Mouse (Mus musculus): ENCODE measurements at regions not wholly inside any gene's neighbourhood (a gene's known extent, or its start where the extent isn't known, plus 50 kb on each side); places are given as distances from the start of the nearest gene placed in this dataset.
A peak's percentile ranks its signal among the peaks of the same experiment; 100 is the strongest.

DNA sequence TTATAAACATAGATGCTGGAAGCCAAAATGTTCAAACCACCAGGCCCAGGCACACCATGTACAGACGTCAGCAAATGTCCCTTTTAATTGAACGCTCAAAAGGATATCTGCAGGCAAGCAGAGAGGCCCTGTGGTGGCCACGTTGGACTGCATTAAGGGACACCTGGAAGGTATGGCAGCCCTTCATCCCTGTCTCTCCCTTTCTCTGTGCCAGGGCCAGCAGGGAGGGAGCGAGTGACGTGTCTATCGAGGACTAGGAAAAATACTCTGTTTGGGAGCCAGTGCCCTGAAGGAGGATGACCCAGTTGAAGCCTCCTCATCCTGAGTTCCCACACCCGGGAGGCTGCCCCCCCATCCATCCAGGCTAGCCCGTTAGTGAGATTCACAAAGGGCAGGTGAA, 144.0 kb upstream of the Cmc1 start:
- Histone ChIP-seq H3K4me2 (ENCODE audit: low read length) (no peak overlapping the region), H3K9me3 (replicated peaks; ENCODE audit: control insufficient read depth, low read length) (no peaks in the 10 kb centered on the region), H3K9ac (ENCODE audit: low read length) (no peak overlapping the region), H3K4me3 (ENCODE audit: low read depth, low read length) (no peak overlapping the region), H3K4me1 (ENCODE audit: control insufficient read depth, insufficient read depth, low read length) (no peaks in the 10 kb centered on the region), H3K27ac (ENCODE audit: low read depth, low read length) (no peak overlapping the region), H3K36me3 (ENCODE audit: control insufficient read depth, insufficient read depth, low read length) (no peaks in the 10 kb centered on the region), H3K27me3 (replicated peaks; ENCODE audit: control insufficient read depth, insufficient read depth, low read length) (no peaks in the 10 kb centered on the region)
- 80% methylated on average over 8 of the region's 8 CpGs for WGBS
- no peak for DNase-seq (ENCODE audit: low spot score)
- no peak for ATAC-seq

DNA sequence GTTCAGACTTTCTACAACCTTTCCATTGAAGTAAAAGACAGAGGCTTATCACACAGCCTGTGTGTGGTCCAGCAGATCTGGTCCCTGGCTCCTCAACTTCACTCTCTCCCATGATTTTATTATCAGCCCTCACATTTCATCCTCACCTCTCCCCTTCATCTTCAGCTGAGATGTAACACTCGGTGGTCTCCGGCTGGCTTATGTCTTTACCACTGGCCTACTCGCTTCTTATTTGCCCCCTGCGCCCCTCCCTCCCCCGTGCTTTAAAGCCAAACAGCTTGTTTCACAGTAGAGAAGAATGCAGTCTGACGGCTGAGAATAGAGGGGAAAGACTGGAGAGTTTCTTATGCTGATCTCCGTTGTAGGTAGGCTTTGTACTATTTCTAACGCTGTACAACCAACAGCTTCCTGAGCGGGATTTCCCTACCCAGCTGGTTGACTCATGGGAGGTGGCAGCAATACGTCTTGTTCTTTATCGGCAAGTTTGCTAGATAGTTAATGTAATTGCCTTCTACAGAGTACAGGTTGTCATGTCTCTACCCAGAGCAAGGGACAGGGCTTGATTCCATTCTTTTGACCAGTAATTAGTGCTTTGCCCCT, 152.9 kb upstream of the Cmc1 start:
- Histone ChIP-seq H3K4me3 (ENCODE audit: low read depth, low read length) (no peak overlapping the region), H3K4me1 (ENCODE audit: control insufficient read depth, insufficient read depth, low read length) (no peaks in the 10 kb centered on the region), H3K4me2 (ENCODE audit: low read length) (no peak overlapping the region), H3K27ac (ENCODE audit: low read depth, low read length) (no peak overlapping the region), H3K27me3 (replicated peaks; ENCODE audit: control insufficient read depth, insufficient read depth, low read length) (no peaks in the 10 kb centered on the region), H3K36me3 (ENCODE audit: control insufficient read depth, insufficient read depth, low read length) (no peaks in the 10 kb centered on the region), H3K9me3 (replicated peaks; ENCODE audit: control insufficient read depth, low read length) (no peaks in the 10 kb centered on the region), H3K9ac (ENCODE audit: low read length) (no peak overlapping the region)
- DNase-seq (ENCODE audit: low spot score) (no peak), ATAC-seq (no peak)
- WGBS: 55% methylated on average over 11 of the region's 11 CpGs

DNA sequence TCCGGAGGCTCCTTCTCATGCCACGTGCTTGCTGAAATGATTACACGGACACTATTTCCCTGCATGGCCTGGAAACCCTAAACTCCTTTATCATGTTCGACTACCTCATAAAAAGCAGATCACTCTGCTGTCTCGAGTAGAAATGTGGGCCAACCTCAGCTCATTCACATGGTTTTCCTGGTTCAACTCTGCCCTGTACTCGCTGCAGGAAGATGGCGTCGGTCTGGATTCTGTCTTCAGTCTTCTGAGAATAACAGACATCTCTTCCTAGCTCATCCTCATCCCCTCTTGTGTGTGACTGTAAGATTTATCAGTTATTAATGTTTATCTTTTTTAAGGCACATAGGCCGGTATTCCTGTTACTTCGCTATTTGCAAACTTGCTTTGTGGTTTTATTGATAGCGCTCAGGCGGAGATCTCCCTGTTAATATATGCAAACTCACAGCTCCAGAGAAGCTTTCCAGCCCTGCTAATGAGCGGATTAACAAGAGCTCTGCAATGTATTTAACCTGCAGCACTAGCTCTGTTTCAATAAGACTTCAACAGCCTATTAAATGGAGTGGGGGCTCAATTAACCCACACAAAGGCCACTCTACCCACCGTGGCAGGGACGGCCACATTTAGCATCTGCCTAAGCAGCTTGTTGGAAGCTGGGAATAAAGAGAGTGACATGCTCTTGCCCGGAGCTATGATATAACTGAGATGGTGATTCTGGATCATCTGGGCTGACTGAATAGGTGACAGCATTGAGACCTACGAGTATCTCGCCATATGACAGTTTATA, 159.5 kb upstream of the Eomes start:
- 10% methylated on average over 18 of the region's 18 CpGs for WGBS
- peak overlapping the region; percentile 18 for H3K4me2 ChIP-seq (ENCODE audit: low read length)
- H3K27me3 ChIP-seq (replicated peaks; ENCODE audit: control insufficient read depth, insufficient read depth, low read length): peaks cover 5% of the 10 kb centered on the region; the same call in 1 of the 2 replicates
- no peak overlapping the region for H3K4me3 ChIP-seq (ENCODE audit: low read depth, low read length)
- peak overlapping the region; percentile 66; the same call in 1 of the 2 replicates for H3K27ac ChIP-seq (ENCODE audit: low read depth, low read length)
- ATAC-seq (peak; percentile 96), DNase-seq (ENCODE audit: low spot score) (peak; percentile 93)
- no peak overlapping the region for H3K9ac ChIP-seq (ENCODE audit: low read length)
- H3K36me3 ChIP-seq (ENCODE audit: control insufficient read depth, insufficient read depth, low read length): no peaks in the 10 kb centered on the region
- peaks cover 10% of the 10 kb centered on the region for H3K4me1 ChIP-seq (ENCODE audit: control insufficient read depth, insufficient read depth, low read length)
- no peaks in the 10 kb centered on the region for H3K9me3 ChIP-seq (replicated peaks; ENCODE audit: control insufficient read depth, low read length)

DNA sequence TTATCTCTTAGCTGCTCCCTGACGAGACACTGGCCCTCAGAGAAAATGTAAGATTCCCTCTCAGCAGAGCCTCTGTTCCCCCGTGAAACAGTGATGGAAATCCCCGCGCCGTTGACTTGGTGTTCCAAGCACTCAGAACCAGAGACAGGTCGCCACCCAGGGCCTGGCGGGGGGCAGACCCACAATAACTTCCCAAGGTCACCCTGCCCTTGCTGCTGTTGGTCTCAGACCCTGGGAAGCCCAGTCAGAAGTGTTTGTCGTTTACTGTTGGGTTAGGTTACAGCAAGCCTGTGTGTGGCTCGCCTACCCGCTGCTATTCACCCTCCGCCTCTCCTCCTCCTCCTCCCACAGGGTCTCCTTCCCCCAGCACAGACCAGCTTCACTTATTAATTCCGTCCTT, 154.2 kb upstream of the Eomes start:
- peaks cover 20% of the 10 kb centered on the region for H3K4me1 ChIP-seq (ENCODE audit: control insufficient read depth, insufficient read depth, low read length)
- WGBS: 45% methylated on average over 12 of the region's 12 CpGs
- no peak overlapping the region for H3K9ac ChIP-seq (ENCODE audit: low read length)
- no peak overlapping the region for H3K4me2 ChIP-seq (ENCODE audit: low read length)
- ATAC-seq (no peak), DNase-seq (ENCODE audit: low spot score) (no peak)
- H3K27me3 ChIP-seq (replicated peaks; ENCODE audit: control insufficient read depth, insufficient read depth, low read length): no peaks in the 10 kb centered on the region
- H3K27ac ChIP-seq (ENCODE audit: low read depth, low read length): no peak overlapping the region
- H3K9me3 ChIP-seq (replicated peaks; ENCODE audit: control insufficient read depth, low read length): no peaks in the 10 kb centered on the region
- H3K36me3 ChIP-seq (ENCODE audit: control insufficient read depth, insufficient read depth, low read length): no peaks in the 10 kb centered on the region
- no peak overlapping the region for H3K4me3 ChIP-seq (ENCODE audit: low read depth, low read length)

DNA sequence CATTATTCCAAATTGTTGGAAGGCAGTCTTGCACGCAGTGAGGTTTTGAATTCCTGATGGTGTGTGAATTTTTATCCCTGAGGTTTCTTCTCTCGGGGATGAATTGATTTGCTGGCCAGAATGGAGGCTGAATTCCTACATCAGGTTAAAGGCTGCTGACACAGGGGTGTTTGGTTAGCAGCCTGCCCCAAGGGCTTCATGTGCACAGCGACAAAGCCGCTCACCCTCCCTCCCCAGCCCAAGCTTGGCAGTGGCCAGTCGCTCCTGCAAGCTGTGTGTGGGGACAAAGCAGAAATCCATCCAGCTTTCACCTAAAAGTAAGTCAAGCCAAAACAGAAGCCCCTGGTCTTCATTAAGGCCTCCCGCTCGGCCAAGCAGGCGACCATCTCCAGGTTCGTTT, 151.4 kb upstream of the Eomes start:
- peak; percentile 50; the same call in 1 of the 2 replicates for ATAC-seq
- Histone ChIP-seq H3K4me2 (ENCODE audit: low read length) (no peak overlapping the region), H3K9ac (ENCODE audit: low read length) (no peak overlapping the region), H3K4me1 (ENCODE audit: control insufficient read depth, insufficient read depth, low read length) (peaks cover 15% of the 10 kb centered on the region), H3K36me3 (ENCODE audit: control insufficient read depth, insufficient read depth, low read length) (no peaks in the 10 kb centered on the region), H3K27me3 (replicated peaks; ENCODE audit: control insufficient read depth, insufficient read depth, low read length) (no peaks in the 10 kb centered on the region), H3K9me3 (replicated peaks; ENCODE audit: control insufficient read depth, low read length) (no peaks in the 10 kb centered on the region), H3K4me3 (ENCODE audit: low read depth, low read length) (no peak overlapping the region), H3K27ac (ENCODE audit: low read depth, low read length) (peak overlapping the region; percentile 29; the same call in 1 of the 2 replicates)
- DNase-seq (ENCODE audit: low spot score): peak; percentile 36
- WGBS: 32% methylated on average over 9 of the region's 9 CpGs

DNA sequence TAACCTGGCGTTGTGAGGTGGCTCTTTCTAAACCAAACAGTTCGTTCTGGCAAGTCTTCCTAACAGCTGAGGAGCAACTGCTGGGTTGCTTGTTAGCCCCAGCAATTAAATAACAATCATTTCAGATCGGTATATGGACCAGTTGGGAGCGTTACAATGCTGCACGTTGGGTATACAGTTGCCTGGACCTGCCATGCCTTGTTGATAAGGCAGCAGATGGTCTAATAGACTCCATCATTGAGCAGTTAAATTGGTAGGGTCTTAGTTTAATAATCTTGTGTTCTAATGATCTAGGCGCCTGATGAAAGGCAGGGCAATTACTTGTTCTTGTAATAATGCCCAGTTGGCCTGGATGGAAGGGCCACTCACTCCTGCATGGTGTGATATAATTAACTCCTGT, 150.1 kb upstream of the Eomes start:
- peak; percentile 69 for ATAC-seq
- Histone ChIP-seq H3K27ac (ENCODE audit: low read depth, low read length) (peak overlapping the region; percentile 39; the same call in 1 of the 2 replicates), H3K9me3 (replicated peaks; ENCODE audit: control insufficient read depth, low read length) (no peaks in the 10 kb centered on the region), H3K9ac (ENCODE audit: low read length) (no peak overlapping the region), H3K4me1 (ENCODE audit: control insufficient read depth, insufficient read depth, low read length) (peaks cover 15% of the 10 kb centered on the region), H3K4me2 (ENCODE audit: low read length) (no peak overlapping the region), H3K4me3 (ENCODE audit: low read depth, low read length) (no peak overlapping the region), H3K36me3 (ENCODE audit: control insufficient read depth, insufficient read depth, low read length) (no peaks in the 10 kb centered on the region), H3K27me3 (replicated peaks; ENCODE audit: control insufficient read depth, insufficient read depth, low read length) (no peaks in the 10 kb centered on the region)
- peak; percentile 60 for DNase-seq (ENCODE audit: low spot score)
- 39% methylated on average over 6 of the region's 6 CpGs for WGBS

DNA sequence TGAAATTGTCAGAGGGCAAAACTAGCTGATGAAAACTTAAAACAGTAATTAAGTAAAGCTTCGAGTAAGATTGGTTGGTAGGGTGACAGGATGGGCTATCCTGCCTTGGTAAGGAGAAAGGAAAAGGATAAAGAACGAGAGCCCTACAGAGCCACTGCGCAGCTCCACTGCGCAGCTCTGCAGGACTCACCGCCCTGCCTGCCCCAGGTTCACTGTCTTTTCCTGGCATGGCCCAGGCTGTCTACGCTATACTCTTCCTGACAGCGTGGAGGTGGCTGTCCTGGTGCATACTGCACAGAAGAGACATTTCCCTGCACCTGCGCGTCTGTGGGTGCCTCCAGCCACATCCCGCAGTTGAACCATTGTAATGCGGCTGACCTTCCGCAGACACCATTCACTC, 136.6 kb upstream of the Eomes start:
- Histone ChIP-seq H3K9ac (ENCODE audit: low read length) (peak overlapping the region; percentile 46; the same call in 1 of the 2 replicates), H3K27me3 (replicated peaks; ENCODE audit: control insufficient read depth, insufficient read depth, low read length) (no peaks in the 10 kb centered on the region), H3K27ac (ENCODE audit: low read depth, low read length) (no peak overlapping the region), H3K4me2 (ENCODE audit: low read length) (peak overlapping the region; percentile 42), H3K36me3 (ENCODE audit: control insufficient read depth, insufficient read depth, low read length) (no peaks in the 10 kb centered on the region), H3K4me3 (ENCODE audit: low read depth, low read length) (peak overlapping the region; percentile 17), H3K9me3 (replicated peaks; ENCODE audit: control insufficient read depth, low read length) (no peaks in the 10 kb centered on the region), H3K4me1 (ENCODE audit: control insufficient read depth, insufficient read depth, low read length) (no peaks in the 10 kb centered on the region)
- WGBS: 46% methylated on average over 12 of the region's 12 CpGs
- no peak for DNase-seq (ENCODE audit: low spot score)
- ATAC-seq: 0 out of 2 replicates have a peak, but pooled peaks have one; percentile 40

DNA sequence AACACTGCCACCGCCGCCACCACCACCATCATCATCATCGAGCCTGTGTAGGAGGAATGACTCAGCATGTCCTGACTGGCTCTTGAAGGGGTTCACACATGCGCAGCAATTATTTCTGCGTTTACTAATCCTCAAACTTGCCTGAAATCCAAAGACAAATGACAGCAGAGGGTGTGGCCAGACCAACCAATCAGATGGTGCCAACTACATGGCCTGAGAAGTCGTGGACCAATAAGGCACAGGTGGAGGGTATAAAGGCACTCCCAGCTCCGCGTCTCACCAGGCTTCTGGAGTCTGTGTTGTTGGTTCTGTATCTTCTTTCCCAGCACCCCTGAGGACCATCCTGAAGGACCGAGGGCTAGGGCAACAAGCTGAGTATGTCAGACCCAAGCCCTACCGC, 123.1 kb upstream of the Eomes start:
- Histone ChIP-seq H3K9me3 (replicated peaks; ENCODE audit: control insufficient read depth, low read length) (no peaks in the 10 kb centered on the region), H3K27me3 (replicated peaks; ENCODE audit: control insufficient read depth, insufficient read depth, low read length) (no peaks in the 10 kb centered on the region), H3K4me1 (ENCODE audit: control insufficient read depth, insufficient read depth, low read length) (no peaks in the 10 kb centered on the region), H3K4me2 (ENCODE audit: low read length) (no peak overlapping the region), H3K4me3 (ENCODE audit: low read depth, low read length) (no peak overlapping the region), H3K9ac (ENCODE audit: low read length) (no peak overlapping the region), H3K27ac (ENCODE audit: low read depth, low read length) (no peak overlapping the region), H3K36me3 (ENCODE audit: control insufficient read depth, insufficient read depth, low read length) (no peaks in the 10 kb centered on the region)
- DNase-seq (ENCODE audit: low spot score): no peak
- ATAC-seq: no peak
- 96% methylated on average over 10 of the region's 10 CpGs for WGBS

DNA sequence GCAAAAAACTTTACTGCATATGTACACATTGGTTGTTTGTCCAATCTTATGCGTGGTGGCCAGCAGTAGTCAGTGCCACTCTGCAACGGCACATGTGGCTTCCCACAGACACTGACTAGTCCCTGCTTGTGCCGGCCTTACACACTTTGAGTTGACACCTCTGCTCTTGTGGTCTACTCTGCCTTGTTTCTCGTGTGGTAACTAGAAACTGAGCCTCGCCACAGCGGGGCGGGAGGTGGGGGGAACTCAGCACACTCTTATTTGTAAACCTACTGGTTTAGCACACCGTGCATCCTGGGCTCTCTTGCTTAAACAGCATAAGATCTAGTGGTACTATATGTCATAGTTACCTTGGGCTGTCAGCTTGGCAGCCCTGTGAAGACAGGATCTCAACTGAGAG, 120.6 kb upstream of the Eomes start:
- H3K4me1 ChIP-seq (ENCODE audit: control insufficient read depth, insufficient read depth, low read length): no peaks in the 10 kb centered on the region
- no peak overlapping the region for H3K27ac ChIP-seq (ENCODE audit: low read depth, low read length)
- no peaks in the 10 kb centered on the region for H3K36me3 ChIP-seq (ENCODE audit: control insufficient read depth, insufficient read depth, low read length)
- H3K27me3 ChIP-seq (replicated peaks; ENCODE audit: control insufficient read depth, insufficient read depth, low read length): no peaks in the 10 kb centered on the region
- H3K9me3 ChIP-seq (replicated peaks; ENCODE audit: control insufficient read depth, low read length): no peaks in the 10 kb centered on the region
- ATAC-seq: no peak
- WGBS: 95% methylated on average over 8 of the region's 8 CpGs
- DNase-seq (ENCODE audit: low spot score): no peak
- H3K4me2 ChIP-seq (ENCODE audit: low read length): no peak overlapping the region
- no peak overlapping the region for H3K9ac ChIP-seq (ENCODE audit: low read length)
- H3K4me3 ChIP-seq (ENCODE audit: low read depth, low read length): no peak overlapping the region

Measured in forebrain, embryonic 14.5 days (tissue).